Mouse (Mus musculus) embryonic facial prominence, embryonic 15.5 days (tissue): ENCODE measurements around the gene Cdyl2. TPM values are rescaled to one million over a fixed set of nuclear protein-coding genes. Genes with fewer than 3 reads are reported as not detected.

Experiments used
- ATAC-seq: fragments of 200-750 bp; cut with Nextera tagmentation; 2 replicates; pipeline ENCODE4 v1.8.0; 2017; ENCODE audit warnings: low read depth, moderate TSS enrichment; ENCODE audit not compliant: insufficient number of reproducible peaks, low FRiP score, low TSS enrichment
- H3K27ac ChIP-seq: fragments of 300-500 bp; sonication (generic); replicated peaks from 2 replicates; pipeline ENCODE4 v1.5.1; 2015; ENCODE audit warnings: mild to moderate bottlenecking, inconsistent platforms
- H3K27me3 ChIP-seq: fragments of 300-500 bp; sonication (generic); 2 replicates; pipeline ENCODE4 v1.6.1; 2015; ENCODE audit warnings: inconsistent platforms
- H3K36me3 ChIP-seq: fragments of 300-500 bp; sonication (generic); 2 replicates; pipeline ENCODE4 v1.6.1; 2015; ENCODE audit warnings: mild to moderate bottlenecking, inconsistent platforms
- H3K4me1 ChIP-seq: fragments of 300-500 bp; sonication (generic); 2 replicates; pipeline ENCODE4 v1.6.1; 2015; ENCODE audit warnings: inconsistent platforms
- H3K4me2 ChIP-seq: fragments of 300-500 bp; sonication (generic); replicated peaks from 2 replicates; pipeline ENCODE4 v1.6.1; 2015; ENCODE audit warnings: mild to moderate bottlenecking, inconsistent platforms
- H3K4me3 ChIP-seq: fragments of 300-500 bp; sonication (generic); replicated peaks from 2 replicates; pipeline ENCODE4 v1.5.1; 2015; ENCODE audit warnings: mild to moderate bottlenecking, inconsistent platforms
- H3K9ac ChIP-seq: fragments of 300-500 bp; sonication (generic); 2 replicates; pipeline ENCODE4 v1.6.1; 2015; ENCODE audit warnings: inconsistent platforms
- H3K9me3 ChIP-seq: fragments of 300-500 bp; sonication (generic); replicated peaks from 2 replicates; pipeline ENCODE4 v1.6.1; 2016; ENCODE audit warnings: inconsistent platforms
- WGBS: fragments of 180-500 bp; shearing (Covaris S2); methylation state at CpG from one replicate; pipeline ENCODE4 v1.1.7; 2015; 5-methylcytosine and 5-hydroxymethylcytosine counted together
- polyA plus RNA-seq: library from polyadenylated mRNA; unstranded; fragments of >200 nt; fragmentation: Nextera tagmentation; extraction: Ambion mirVana; gene quantifications from 2 replicates; pipeline ENCODE4 v1.2.1, GENCODE M21; 2015

Gene Cdyl2
- polyA plus RNA-seq, 1 experiment from 2014 or later, result 9.1 TPM

DNA sequence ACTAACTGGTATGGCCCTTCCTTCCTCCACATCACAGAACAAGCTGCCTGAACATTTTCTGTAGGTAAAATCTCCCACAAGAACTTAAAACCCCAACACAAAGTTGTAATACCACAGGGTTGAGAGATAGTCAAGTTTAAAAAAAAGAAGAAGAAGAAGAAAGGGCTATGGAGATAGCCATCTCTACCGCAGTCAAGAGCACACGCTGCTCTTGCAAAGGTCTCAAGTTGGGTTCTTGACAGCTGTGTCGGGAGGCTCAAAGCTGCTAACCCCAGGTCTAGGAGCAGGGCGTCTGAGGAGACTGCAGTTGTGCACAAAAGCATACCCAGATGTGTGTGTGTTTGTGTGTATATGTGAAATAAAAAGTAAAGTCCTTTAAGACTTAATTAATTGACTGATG, 142.2 kb downstream of the Cdyl2 start:
- H3K4me3 ChIP-seq, result no peak overlapping the region
- no peaks in the 10 kb centered on the region for H3K36me3 ChIP-seq
- no peaks in the 10 kb centered on the region for H3K27me3 ChIP-seq
- no peak overlapping the region for H3K4me2 ChIP-seq
- no peak overlapping the region for H3K27ac ChIP-seq
- no peaks in the 10 kb centered on the region for H3K4me1 ChIP-seq
- no peak for ATAC-seq
- WGBS, result 81% methylated on average over 4 of the region's 4 CpGs
- no peak overlapping the region for H3K9ac ChIP-seq
- no peaks in the 10 kb centered on the region for H3K9me3 ChIP-seq

DNA sequence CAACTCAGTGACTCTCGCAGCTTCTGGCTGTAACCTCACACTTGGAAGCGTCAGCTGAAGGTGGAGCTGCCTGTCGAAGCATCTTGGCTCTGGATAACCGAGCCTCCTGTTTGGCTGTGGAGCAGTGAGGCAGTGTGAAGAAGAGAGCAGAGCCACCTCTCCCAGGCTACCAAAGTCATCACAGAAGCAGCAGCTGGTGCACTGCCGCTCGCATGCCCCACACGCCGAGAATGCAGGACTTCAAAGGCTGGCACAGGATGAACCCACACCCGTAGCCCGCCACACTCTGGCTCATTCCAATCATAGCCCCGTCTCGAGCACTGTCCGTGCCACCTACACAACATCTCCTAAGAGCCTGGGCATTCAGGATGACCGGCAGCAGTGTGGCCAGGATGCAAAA, 142.7 kb downstream of the Cdyl2 start:
- H3K27me3 ChIP-seq, result no peaks in the 10 kb centered on the region
- H3K9me3 ChIP-seq, result no peaks in the 10 kb centered on the region
- no peaks in the 10 kb centered on the region for H3K4me1 ChIP-seq
- H3K27ac ChIP-seq, result no peak overlapping the region
- no peak overlapping the region for H3K4me3 ChIP-seq
- no peak overlapping the region for H3K4me2 ChIP-seq
- no peak overlapping the region for H3K9ac ChIP-seq
- WGBS, result 77% methylated on average over 14 of the region's 14 CpGs
- ATAC-seq, result no peak
- no peaks in the 10 kb centered on the region for H3K36me3 ChIP-seq

DNA sequence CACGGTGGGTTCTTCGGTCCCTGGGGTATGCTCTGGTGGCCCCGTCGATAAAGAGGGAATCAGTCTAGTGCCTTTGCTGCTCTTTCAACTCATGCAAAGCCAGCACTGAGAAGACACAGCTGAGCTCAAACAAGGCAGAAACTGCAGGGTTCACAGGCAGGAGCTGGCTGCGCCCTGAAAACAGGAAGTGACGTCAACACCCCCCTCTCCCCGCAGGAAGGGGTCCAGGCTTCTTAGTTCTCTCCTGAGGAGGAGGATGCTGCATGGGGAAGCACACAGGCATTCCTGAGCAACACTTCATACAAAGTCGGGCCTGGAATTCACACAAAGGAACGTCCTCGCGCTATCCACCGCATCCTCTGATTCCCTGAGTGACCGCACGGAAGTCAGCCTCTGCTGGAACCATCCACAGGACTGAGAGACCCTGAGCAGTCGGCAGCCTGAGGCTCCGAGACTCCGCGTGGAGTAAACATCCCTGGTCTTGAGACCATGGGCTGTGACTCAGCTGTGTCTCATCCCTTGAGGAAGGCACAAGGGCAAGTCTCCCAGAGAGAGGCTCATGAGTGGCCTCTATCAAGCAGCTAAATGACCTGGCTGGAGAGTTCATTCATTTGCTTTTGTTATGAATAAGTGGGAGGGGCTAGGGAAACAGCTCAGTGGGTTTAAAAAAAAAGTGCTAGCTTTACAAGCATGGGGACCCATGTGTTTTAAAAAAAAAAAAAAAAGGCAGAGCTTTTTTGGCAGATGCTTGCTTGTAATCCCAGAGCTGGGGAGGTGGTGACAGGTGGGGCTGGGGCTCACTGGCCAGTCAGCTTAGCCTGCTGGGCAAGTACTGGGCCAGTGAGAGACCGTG, 144.9 kb downstream of the Cdyl2 start:
- Histone ChIP-seq H3K4me1 (no peaks in the 10 kb centered on the region), H3K27me3 (no peaks in the 10 kb centered on the region), H3K9me3 (no peaks in the 10 kb centered on the region), H3K9ac (no peak overlapping the region), H3K4me2 (no peak overlapping the region), H3K27ac (no peak overlapping the region), H3K36me3 (peaks cover under 1% of the 10 kb centered on the region; the same call in 1 of the 2 replicates), H3K4me3 (no peak overlapping the region)
- WGBS, result 86% methylated on average over 19 of the region's 19 CpGs
- no peak for ATAC-seq

DNA sequence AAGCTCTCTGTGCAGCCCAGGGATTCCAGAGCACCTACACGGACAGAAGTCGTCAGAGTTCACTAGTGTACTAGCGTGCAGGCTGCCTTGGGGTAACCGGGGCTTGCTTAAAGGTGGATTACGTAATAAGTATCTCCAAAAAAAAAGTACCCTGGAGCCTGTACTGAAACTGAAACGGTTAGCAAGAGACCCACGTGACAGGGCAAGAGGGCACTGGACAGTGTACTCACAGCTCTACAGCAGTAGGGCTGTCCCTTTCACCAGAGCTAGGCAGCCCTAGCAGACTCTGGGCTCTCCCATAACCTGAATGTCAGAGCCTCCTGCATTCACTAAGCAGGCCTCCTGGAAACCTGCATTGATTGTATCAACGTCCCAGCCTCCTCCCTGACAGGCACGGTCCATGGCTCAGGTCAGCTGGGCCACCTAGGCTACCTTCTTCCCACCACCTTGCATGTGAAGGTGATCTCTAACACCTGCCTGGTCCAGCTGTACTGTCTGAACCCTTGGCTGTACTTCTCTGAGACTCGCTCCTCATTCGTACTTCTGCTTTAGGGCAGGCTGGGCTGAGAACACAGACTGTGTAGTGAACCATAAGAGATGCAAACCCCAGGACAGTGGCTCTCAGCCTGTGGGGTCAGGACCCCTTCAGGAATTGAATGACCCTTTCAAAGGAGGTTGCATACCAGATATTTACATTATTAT, 151.3 kb downstream of the Cdyl2 start:
- no peak for ATAC-seq
- Histone ChIP-seq H3K4me1 (no peaks in the 10 kb centered on the region), H3K9me3 (no peaks in the 10 kb centered on the region), H3K27me3 (no peaks in the 10 kb centered on the region), H3K4me3 (no peak overlapping the region), H3K27ac (no peak overlapping the region), H3K9ac (no peak overlapping the region), H3K4me2 (no peak overlapping the region), H3K36me3 (peaks cover 9% of the 10 kb centered on the region; the same call in 1 of the 2 replicates)
- WGBS, result 70% methylated on average over 11 of the region's 11 CpGs

DNA sequence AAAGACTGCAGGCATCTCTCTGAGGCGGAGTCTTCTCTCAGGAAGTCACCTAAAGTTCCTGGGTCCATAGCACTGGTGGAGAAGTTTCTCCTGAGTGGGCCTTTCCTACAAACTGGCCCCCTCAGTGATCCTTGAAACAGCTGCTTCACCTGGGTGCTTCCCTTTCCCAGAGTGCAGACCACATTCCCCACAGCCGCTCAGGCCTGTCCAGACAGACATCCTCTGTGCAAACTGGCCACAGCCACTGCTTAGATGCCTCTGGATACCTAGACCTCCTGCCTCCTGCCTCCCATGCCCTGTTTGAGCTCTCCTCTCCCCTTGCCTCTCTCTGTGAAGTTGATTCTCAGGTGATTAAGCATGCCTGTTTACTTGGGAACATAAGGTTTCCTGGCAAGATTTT, 156.1 kb downstream of the Cdyl2 start:
- 78% methylated on average over 2 of the region's 2 CpGs for WGBS
- H3K4me2 ChIP-seq, result no peak overlapping the region
- H3K27me3 ChIP-seq, result no peaks in the 10 kb centered on the region
- H3K9ac ChIP-seq, result no peak overlapping the region
- H3K36me3 ChIP-seq, result peaks cover 6% of the 10 kb centered on the region
- H3K9me3 ChIP-seq, result no peaks in the 10 kb centered on the region
- no peak overlapping the region for H3K4me3 ChIP-seq
- no peak for ATAC-seq
- no peak overlapping the region for H3K27ac ChIP-seq
- H3K4me1 ChIP-seq, result no peaks in the 10 kb centered on the region

DNA sequence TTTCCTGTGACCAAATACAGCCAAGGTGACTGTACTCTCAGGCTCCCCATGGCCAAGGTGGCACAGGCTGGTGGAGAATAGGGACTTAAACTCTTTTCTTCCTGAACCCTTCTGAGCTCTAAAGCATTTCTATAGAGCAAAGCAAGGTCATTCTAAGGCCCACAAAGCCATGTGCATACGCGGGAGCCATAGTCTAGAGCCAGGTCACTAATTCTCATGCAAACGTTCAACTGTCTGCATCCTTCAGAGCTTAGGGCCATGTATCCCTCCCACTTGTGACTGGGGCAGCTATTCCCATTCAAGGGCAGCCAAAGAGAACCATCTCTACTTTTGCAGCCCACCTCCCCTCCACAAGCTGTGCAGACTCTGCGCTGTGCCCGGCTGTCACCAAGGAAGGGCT, 159.7 kb downstream of the Cdyl2 start:
- Histone ChIP-seq H3K27me3 (no peaks in the 10 kb centered on the region), H3K27ac (no peak overlapping the region), H3K9me3 (no peaks in the 10 kb centered on the region), H3K4me3 (no peak overlapping the region), H3K4me2 (no peak overlapping the region), H3K36me3 (peaks cover 6% of the 10 kb centered on the region), H3K9ac (no peak overlapping the region), H3K4me1 (no peaks in the 10 kb centered on the region)
- WGBS, result 88% methylated on average over 5 of the region's 5 CpGs
- ATAC-seq, result no peak

DNA sequence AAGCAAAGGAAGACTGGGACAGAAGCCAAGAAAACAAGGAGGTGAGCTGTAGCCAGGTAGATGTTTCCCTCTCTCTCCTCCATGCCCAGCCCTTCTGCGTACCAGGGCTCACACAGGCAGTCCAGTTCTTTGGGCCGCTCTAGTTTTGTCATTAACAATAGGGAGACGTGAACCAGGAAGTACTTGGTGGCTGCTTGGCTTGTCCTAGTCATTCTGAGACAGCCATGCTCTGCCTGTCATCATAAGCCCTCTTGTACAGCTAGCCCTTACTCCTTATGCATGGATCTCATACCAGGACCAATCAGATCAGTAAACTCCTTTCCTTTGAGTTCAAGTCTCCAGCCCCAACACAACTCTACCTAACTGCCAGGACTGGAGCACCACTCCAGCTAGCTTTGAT, 180.0 kb downstream of the Cdyl2 start:
- no peaks in the 10 kb centered on the region for H3K4me1 ChIP-seq
- 89% methylated on average over 3 of the region's 3 CpGs for WGBS

DNA sequence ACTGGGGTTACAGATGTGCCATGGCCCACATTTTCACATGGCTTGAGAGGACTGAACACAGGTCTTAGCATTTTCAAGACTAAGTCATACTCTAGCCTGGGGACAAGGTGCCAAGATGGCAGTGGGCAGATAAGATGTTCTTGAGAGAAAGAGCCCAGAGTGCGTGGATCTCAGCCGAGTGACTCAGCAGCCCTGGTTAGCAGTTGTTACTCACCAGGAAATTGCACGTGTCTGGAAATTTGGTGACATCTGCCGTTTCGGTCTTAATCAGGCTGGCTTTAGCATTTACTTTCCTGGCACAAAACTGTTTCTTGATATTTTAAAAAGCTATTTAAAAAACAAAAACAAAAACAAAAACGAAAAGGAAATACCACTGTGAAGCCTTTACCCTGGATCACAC, 180.5 kb downstream of the Cdyl2 start:
- Histone ChIP-seq H3K4me1 (no peaks in the 10 kb centered on the region), H3K4me3 (no peak overlapping the region), H3K9ac (no peak overlapping the region), H3K36me3 (no peaks in the 10 kb centered on the region), H3K9me3 (no peaks in the 10 kb centered on the region), H3K27me3 (no peaks in the 10 kb centered on the region), H3K4me2 (no peak overlapping the region), H3K27ac (no peak overlapping the region)
- ATAC-seq, result no peak
- WGBS, result 77% methylated on average over 6 of the region's 6 CpGs

More for the DNA sequence above, 180.0 kb downstream of the Cdyl2 start:
- Histone ChIP-seq H3K27ac (no peak overlapping the region), H3K4me2 (no peak overlapping the region), H3K9ac (no peak overlapping the region), H3K9me3 (no peaks in the 10 kb centered on the region), H3K36me3 (no peaks in the 10 kb centered on the region), H3K4me3 (no peak overlapping the region), H3K27me3 (no peaks in the 10 kb centered on the region)
- ATAC-seq, result no peak

DNA sequence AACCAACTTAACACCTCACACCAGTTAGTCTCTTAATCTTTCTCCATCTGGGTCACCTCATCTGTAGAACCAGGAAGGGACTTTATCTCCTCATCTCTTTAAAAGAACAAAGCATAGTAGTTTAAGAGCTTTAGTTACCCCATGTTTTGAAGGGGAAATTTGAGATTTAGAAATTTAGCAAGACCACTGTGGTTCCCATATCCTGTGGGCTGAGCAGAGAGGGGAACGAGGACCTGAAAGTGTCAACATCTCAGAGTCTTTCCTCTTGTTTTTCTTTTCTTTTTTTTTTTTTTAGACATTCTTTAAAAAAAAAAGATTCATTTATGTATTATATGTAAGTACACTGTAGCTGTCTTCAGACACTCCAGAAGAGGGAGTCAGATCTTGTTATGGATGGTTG, 189.4 kb downstream of the Cdyl2 start:
- Histone ChIP-seq H3K27ac (no peak overlapping the region), H3K4me1 (no peaks in the 10 kb centered on the region), H3K36me3 (no peaks in the 10 kb centered on the region), H3K9ac (no peak overlapping the region), H3K4me2 (no peak overlapping the region), H3K27me3 (no peaks in the 10 kb centered on the region), H3K4me3 (no peak overlapping the region), H3K9me3 (no peaks in the 10 kb centered on the region)
- ATAC-seq, result no peak
- WGBS, result 57% methylated on average over 1 of the region's 1 CpGs

DNA sequence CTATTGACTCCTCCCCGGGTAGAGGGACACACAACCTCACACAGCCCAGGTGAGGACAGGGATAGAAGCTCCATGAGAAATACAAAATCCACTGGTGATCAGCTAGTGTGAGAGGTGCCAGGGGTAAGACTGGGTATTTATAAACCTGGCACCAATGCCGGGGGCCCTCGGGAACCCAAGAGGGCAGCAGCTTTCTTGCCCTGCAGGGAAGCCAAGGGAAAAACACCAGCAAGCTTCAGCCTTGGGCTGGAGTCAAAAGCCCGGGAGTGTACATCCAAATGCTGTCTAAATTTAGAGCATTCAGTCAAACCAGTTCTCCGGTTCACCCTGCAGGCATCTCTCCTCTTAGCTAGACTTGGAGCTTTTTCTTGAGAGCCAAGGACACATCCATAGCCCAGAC, 189.9 kb downstream of the Cdyl2 start:
- H3K27ac ChIP-seq, result no peak overlapping the region
- no peak for ATAC-seq
- H3K4me3 ChIP-seq, result no peak overlapping the region

DNA sequence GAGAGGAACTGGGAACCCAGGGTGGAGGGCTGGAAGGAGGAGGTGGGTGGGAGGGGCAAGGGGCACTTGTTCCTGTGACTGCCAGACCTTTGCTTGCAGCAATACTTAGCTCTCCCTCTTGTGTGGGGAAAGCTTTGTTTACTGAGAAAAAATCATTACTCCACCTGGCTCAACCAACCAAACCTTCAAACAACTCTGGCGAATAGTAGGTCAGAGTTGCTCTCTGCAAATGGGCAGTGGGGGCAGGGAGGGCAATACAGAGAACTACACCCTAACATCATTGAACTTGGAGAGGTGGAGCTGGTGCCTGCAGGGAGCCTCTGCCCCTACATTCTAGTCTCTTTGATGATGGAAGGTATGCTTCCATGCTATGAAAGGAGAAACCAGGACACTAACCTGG, 192.7 kb downstream of the Cdyl2 start:
- 81% methylated on average over 1 of the region's 1 CpGs for WGBS
- no peak overlapping the region for H3K9ac ChIP-seq
- H3K36me3 ChIP-seq, result no peaks in the 10 kb centered on the region
- no peaks in the 10 kb centered on the region for H3K4me1 ChIP-seq
- no peak overlapping the region for H3K27ac ChIP-seq
- H3K9me3 ChIP-seq, result no peaks in the 10 kb centered on the region
- no peak for ATAC-seq
- H3K4me2 ChIP-seq, result no peak overlapping the region
- H3K4me3 ChIP-seq, result no peak overlapping the region
- H3K27me3 ChIP-seq, result no peaks in the 10 kb centered on the region

More for the DNA sequence above, 189.9 kb downstream of the Cdyl2 start:
- H3K36me3 ChIP-seq, result no peaks in the 10 kb centered on the region
- WGBS, result 78% methylated on average over 5 of the region's 5 CpGs
- no peaks in the 10 kb centered on the region for H3K9me3 ChIP-seq
- no peaks in the 10 kb centered on the region for H3K27me3 ChIP-seq
- no peak overlapping the region for H3K9ac ChIP-seq
- no peaks in the 10 kb centered on the region for H3K4me1 ChIP-seq
- H3K4me2 ChIP-seq, result no peak overlapping the region
